Mouse (Mus musculus): ENCODE measurements around the gene Cdt1.
A peak's percentile ranks its signal among the peaks of the same experiment; 100 is the strongest.

Cdt1 gene

GRCm38 (mm10) chr8:122616181-122616905 lies 48.5 kb downstream of the Cdt1 start:
- DNase-seq (ENCODE audit: low spot score), result no peak

- peak; percentile 48 for DNase-seq (ENCODE audit: low spot score)
Measured at GRCm38 (mm10) chr8:122617947-122618546, 50.2 kb downstream of the Cdt1 start.

GRCm38 (mm10) chr8:122618660-122619378 lies 51.0 kb downstream of the Cdt1 start:
- DNase-seq (ENCODE audit: low spot score), result no peak

GRCm38 (mm10) chr8:122620446-122620845 lies 52.6 kb downstream of the Cdt1 start:
- DNase-seq (ENCODE audit: low spot score), result no peak

DNA sequence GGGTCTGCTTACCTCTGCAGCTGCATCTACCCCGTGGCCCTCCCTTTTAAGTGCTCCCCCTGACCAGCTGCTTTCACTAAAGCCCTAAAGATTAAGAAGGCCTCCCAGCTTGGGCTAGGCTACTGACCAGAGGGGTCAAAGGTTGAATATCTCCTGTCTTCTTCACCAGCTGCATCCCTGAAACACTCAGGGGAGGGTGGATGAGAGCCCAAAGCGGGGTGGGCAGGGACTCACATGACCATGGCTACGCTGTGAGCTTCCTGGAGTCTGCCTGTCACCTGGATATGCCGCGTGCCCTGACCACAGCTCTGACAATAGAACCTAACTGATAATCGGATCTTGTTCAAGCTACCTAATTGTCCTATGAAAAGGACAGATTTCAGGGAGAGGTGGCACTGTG lies 54.9 kb downstream of the Cdt1 start, which contains the start of gene Pabpn1l:
TSS of gene Pabpn1l (minus strand) at position 13 of the 400 bp plus-strand sequence.
- DNase-seq (ENCODE audit: low spot score), result no peak

Data from left cerebral cortex, adult 11 months (tissue).